ENCODE assay signal across 11 mouse cellular contexts in the genomic region with DNA sequence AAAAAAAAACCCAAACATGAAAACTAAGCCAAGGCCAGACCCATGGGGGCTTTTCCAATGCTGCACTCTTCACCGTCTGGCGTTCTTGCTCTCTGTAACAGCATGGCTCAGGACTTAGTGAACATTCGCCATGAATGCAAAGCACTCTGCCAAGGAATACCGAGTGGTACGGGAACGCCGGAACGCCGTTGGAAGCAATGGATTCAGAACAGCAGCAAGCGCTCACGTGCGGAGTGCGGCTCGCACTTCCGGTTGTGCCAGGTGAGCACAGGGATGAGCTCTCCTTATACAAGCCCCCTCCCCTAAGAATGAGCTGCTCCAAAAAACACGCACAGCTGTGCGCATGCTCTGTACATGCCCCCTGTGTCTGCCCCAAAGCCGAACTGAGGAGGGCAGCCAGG.
DNase-seq lines count a peak whose midpoint lies in the region; ATAC-seq and TF ChIP-seq lines count a peak whose summit lies in the region.
"Had no signal": no experiment of that assay in that cellular context is flagged by ENCODE, and none has a peak within 500 bp of the region (broad histone marks: within the 10 kb centered on the region; RNA-seq: fewer than 3 reads in every experiment).

No protein-coding gene starts in this region.

- no peak for DNase-seq in embryonic facial prominence, embryonic 10.5 days (ENCODE audit: low spot score)
- DNase-seq in layer of hippocampus, adult 2 months (ENCODE audit: low spot score in 2 of 2): peak in 1 of 2 experiments; percentile 27
- no peak for DNase-seq in layer of hippocampus, adult 9-11 months
- peak; percentile 89 for DNase-seq in A20 (ENCODE audit: low read depth, low spot score)
- peak; percentile 32 for DNase-seq in cerebellum, adult 8-10 months
- DNase-seq in right cerebral cortex, postnatal 25 days: no peak
- DNase-seq in left cerebral cortex, postnatal 10 days (ENCODE audit: extremely low spot score in 1 of 2, low spot score in 2 of 2): no peak
- DNase-seq: liver, embryonic 13.5 days had no signal

- H3K4me1 ChIP-seq in embryonic facial prominence, embryonic 13.5 days: peaks cover 30% of the 10 kb centered on the region
- H3K4me1 ChIP-seq in embryonic facial prominence, embryonic 10.5 days: peaks cover 9% of the 10 kb centered on the region; the same call in 1 of the 2 replicates

- no peak overlapping the region for H3K9ac ChIP-seq in embryonic facial prominence, embryonic 13.5 days
- H3K9ac ChIP-seq: liver, embryonic 13.5 days; midbrain, embryonic 12.5 days had no signal

- no peaks in the 10 kb centered on the region; the same call in 1 of the 2 replicates for H3K36me3 ChIP-seq in embryonic facial prominence, embryonic 13.5 days
- no peaks in the 10 kb centered on the region for H3K36me3 ChIP-seq in embryonic facial prominence, embryonic 10.5 days (replicated peaks)
- H3K36me3 ChIP-seq: liver, embryonic 13.5 days; midbrain, embryonic 12.5 days had no signal

- H3K27me3 ChIP-seq in embryonic facial prominence, embryonic 13.5 days: no peaks in the 10 kb centered on the region
- H3K27me3 ChIP-seq in embryonic facial prominence, embryonic 10.5 days (replicated peaks; ENCODE audit: low read depth, poor library complexity, severe bottlenecking): no peaks in the 10 kb centered on the region
- H3K27me3 ChIP-seq: liver, embryonic 13.5 days; midbrain, embryonic 12.5 days; neural tube, embryonic 12.5 days had no signal

- peak overlapping the region; percentile 49; the same call in 1 of the 2 replicates for H3K27ac ChIP-seq in embryonic facial prominence, embryonic 13.5 days
- H3K27ac ChIP-seq in embryonic facial prominence, embryonic 10.5 days (replicated peaks): no peak overlapping the region
- H3K27ac ChIP-seq in layer of hippocampus, adult 2 months: peak overlapping the region; percentile 84
- H3K27ac ChIP-seq: liver, embryonic 13.5 days; neural tube, embryonic 12.5 days had no signal

- no peak overlapping the region for H3K4me3 ChIP-seq in embryonic facial prominence, embryonic 13.5 days
- H3K4me3 ChIP-seq in embryonic facial prominence, embryonic 10.5 days: no peak overlapping the region
- peak overlapping the region; percentile 35 for H3K4me3 ChIP-seq in layer of hippocampus, adult 2 months
- H3K4me3 ChIP-seq: liver, embryonic 13.5 days; midbrain, embryonic 12.5 days; neural tube, embryonic 12.5 days had no signal

- intact Hi-C loops in left cerebral cortex, postnatal 10 days (cut with DNase I): no loop called here

- 88% methylated on average over 18 of the region's 18 CpGs for WGBS in embryonic facial prominence, embryonic 13.5 days
- 91% methylated on average over 18 of the region's 18 CpGs for WGBS in embryonic facial prominence, embryonic 10.5 days

- TF ChIP-seq CTCF in layer of hippocampus, adult 2 months (conservative IDR thresholded peaks at IDR 0.05): no peak

- no peak for ATAC-seq in embryonic facial prominence, embryonic 13.5 days (ENCODE audit: insufficient number of reproducible peaks, insufficient read depth, low FRiP score, low TSS enrichment, low read depth)

- H3K4me2 ChIP-seq in embryonic facial prominence, embryonic 13.5 days: no peak overlapping the region
- H3K4me2 ChIP-seq: liver, embryonic 13.5 days; midbrain, embryonic 12.5 days; neural tube, embryonic 12.5 days had no signal

- no peaks in the 10 kb centered on the region for H3K9me3 ChIP-seq in embryonic facial prominence, embryonic 13.5 days
- H3K9me3 ChIP-seq in embryonic facial prominence, embryonic 10.5 days: no peaks in the 10 kb centered on the region
- H3K9me3 ChIP-seq: liver, embryonic 13.5 days; midbrain, embryonic 12.5 days; neural tube, embryonic 12.5 days had no signal

Comparison
In these comparisons a context has a peak if more than half of its experiments do, and no peak if none do; other contexts are left out.
1. DNase-seq: peak in A20 (single experiment) and cerebellum, adult 8-10 months (single experiment); none in embryonic facial prominence, embryonic 10.5 days (single experiment), layer of hippocampus, adult 9-11 months (single experiment), right cerebral cortex, postnatal 25 days (single experiment) and left cerebral cortex, postnatal 10 days (0 of 2).